Mouse (Mus musculus) CD4-positive, CD25-positive, alpha-beta regulatory T cell, adult 2 months (primary cell): ENCODE results near the gene Olfr484.
"Not testable (repeated sequence)": the region's sequence is repeated elsewhere in the genome, so short reads cannot be mapped to it uniquely, and the experiment has no call there.

ENCODE experiments used
- DNase-seq: peaks from one replicate; pipeline ENCODE4 v3.0.0-alpha.2; 2012; ENCODE audit warnings: low read depth, low spot score

Olfr484 gene

GRCm38 (mm10) chr7:108127349-108127748, at the start of gene Olfr484:
Olfr484 (minus strand) TSS chr7:108127449.
- no peak for DNase-seq

GRCm38 (mm10) chr7:108172642-108173041, 45.4 kb upstream of the Olfr484 start, which contains the start of gene Olfr486:
Olfr486 (minus strand) TSS chr7:108172742.
- not testable (repeated sequence) for DNase-seq

- DNase-seq = no peak
Observed at GRCm38 (mm10) chr7:108159771-108160170, 32.5 kb upstream of the Olfr484 start, which contains the start of gene Olfr485. Olfr485 (minus strand) TSS chr7:108159871.

- no peak for DNase-seq
Observed at GRCm38 (mm10) chr7:108121416-108121815, 5.8 kb downstream of the Olfr484 start.

- no peak for DNase-seq
Observed at GRCm38 (mm10) chr7:108120681-108121080, 6.6 kb downstream of the Olfr484 start.

- no peak for DNase-seq
Observed at GRCm38 (mm10) chr7:108100549-108100948, 26.7 kb downstream of the Olfr484 start, which contains the start of gene Olfr483. Olfr483 (plus strand) TSS chr7:108100849.

GRCm38 (mm10) chr7:108097486-108097885, 29.8 kb downstream of the Olfr484 start, which contains the start of gene Olfr482:
Olfr482 (minus strand) TSS chr7:108097586.
- no peak for DNase-seq

- no peak for DNase-seq
Observed at GRCm38 (mm10) chr7:108079555-108079954, 47.7 kb downstream of the Olfr484 start, which contains the start of gene Olfr481. Olfr481 (plus strand) TSS chr7:108079855.
